Mouse (Mus musculus) cortical plate, adult 2 months (tissue): Measurements from ENCODE around the gene Lyl1.

ENCODE experiments used
- CTCF ChIP-seq: fragments of 200-500 bp; IDR thresholded peaks from 2 replicates; pipeline ENCODE4 v1.5.1; 2011; ENCODE audit warnings: mild to moderate bottlenecking, control low read depth, low read length; ENCODE audit not compliant: insufficient read depth; ENCODE audit errors: extremely low read depth
- POLR2A ChIP-seq: fragments of 200-500 bp; IDR thresholded peaks from 2 replicates; pipeline ENCODE4 v1.6.1; 2011; ENCODE audit warnings: mild to moderate bottlenecking, low read length, control low read depth; ENCODE audit not compliant: insufficient read depth; ENCODE audit errors: extremely low read depth

DNA sequence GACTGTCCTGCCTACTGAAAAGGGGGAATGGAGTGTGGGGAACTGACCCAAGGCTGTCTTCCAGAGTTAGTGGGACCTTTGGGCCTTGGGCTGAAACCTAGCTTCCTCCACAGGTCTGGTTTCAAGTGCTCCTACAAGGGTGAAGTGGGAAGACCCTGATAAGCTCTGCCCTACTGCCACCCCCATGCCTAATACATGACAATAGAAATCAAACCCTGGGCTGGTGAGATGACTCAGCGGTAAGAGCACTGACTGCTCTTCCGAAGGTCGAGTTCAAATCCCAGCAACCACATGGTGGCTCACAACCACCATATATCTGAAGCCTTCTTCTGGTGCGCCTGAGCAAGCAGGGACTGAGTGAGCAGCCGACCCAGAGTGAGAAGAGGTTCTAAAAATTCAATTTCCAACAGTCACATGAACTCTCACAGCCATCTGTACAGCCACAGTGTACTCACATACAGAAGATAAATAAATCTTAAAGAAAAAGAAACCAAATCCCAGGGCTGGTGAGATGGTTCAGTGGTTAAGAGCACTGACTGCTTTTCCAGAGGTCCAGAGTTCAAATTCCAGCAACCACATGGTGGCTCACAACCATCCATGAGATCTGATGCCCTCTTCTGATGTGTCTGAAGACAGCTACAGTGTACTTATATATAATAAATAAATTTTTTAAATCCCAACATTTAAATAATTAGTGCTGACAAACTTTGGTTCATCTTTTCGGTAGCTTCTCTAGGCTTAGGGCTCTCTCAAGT, 32.3 kb upstream of the Lyl1 start:
- TF ChIP-seq POLR2A, result no peak
- no peak for TF ChIP-seq CTCF
